21 mouse cellular contexts compared by ENCODE assay signal in the genomic region with DNA sequence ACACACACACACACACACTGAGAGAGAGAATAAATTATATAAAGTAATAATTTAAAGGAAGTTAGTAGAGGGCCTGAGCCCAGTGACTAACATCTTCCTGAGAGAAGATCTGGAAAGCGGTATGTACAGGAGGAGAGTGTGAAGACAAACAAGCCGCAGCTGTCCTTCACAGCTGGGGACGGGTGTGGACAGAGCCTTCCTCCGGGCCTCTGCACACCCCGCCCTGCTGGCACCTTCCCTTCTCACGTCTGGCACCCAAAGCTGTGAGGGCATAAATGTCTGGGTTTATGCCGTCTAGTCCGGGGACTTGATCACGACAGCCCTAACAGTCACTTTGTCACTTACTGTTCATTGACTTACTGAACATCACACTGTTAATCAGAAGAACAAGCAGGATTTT.
DNase-seq lines count a peak whose midpoint lies in the region; ATAC-seq and TF ChIP-seq lines count a peak whose summit lies in the region.
"Had no signal": no experiment of that assay in that cellular context is flagged by ENCODE, and none has a peak within 500 bp of the region (broad histone marks: within the 10 kb centered on the region; RNA-seq: fewer than 3 reads in every experiment).

No protein-coding gene starts in this region.

- no peak for TF ChIP-seq POLR2A in brain, embryonic 14.5 days (IDR thresholded peaks at IDR 0.05; ENCODE audit: borderline replicate concordance, extremely low read depth, insufficient read depth, insufficient read length, poor library complexity, severe bottlenecking)

- H3K27ac ChIP-seq in forebrain, embryonic 15.5 days (replicated peaks): peak overlapping the region; percentile 83
- H3K27ac ChIP-seq in forebrain, embryonic 12.5 days: no peak overlapping the region
- H3K27ac ChIP-seq in lung, postnatal 0 days (ENCODE audit: low read length): no peak overlapping the region
- no peak overlapping the region for H3K27ac ChIP-seq in kidney, embryonic 15.5 days
- H3K27ac ChIP-seq: embryonic facial prominence, embryonic 15.5 days; gastrocnemius, adult 2 months; hindbrain, embryonic 15.5 days had no signal

- no peak for TF ChIP-seq CTCF in lung, postnatal 0 days (IDR thresholded peaks at IDR 0.05)
- TF ChIP-seq CTCF in brain, embryonic 14.5 days (IDR thresholded peaks at IDR 0.05; ENCODE audit: borderline replicate concordance, extremely low read depth, insufficient read depth, insufficient read length): no peak

- peaks cover 25% of the 10 kb centered on the region for H3K4me1 ChIP-seq in forebrain, embryonic 15.5 days
- peaks cover 30% of the 10 kb centered on the region for H3K4me1 ChIP-seq in forebrain, embryonic 12.5 days
- no peaks in the 10 kb centered on the region for H3K4me1 ChIP-seq in lung, postnatal 0 days (ENCODE audit: insufficient read depth, low read depth, low read length)
- H3K4me1 ChIP-seq in kidney, embryonic 15.5 days: peaks cover 20% of the 10 kb centered on the region; the same call in 1 of the 2 replicates
- H3K4me1 ChIP-seq: embryonic facial prominence, embryonic 15.5 days; heart, embryonic 12.5 days had no signal

- no peak overlapping the region for H3K4me3 ChIP-seq in forebrain, embryonic 15.5 days
- H3K4me3 ChIP-seq in forebrain, embryonic 12.5 days (replicated peaks): no peak overlapping the region
- no peak overlapping the region for H3K4me3 ChIP-seq in lung, postnatal 0 days (ENCODE audit: low read depth, low read length)
- no peak overlapping the region for H3K4me3 ChIP-seq in kidney, embryonic 15.5 days (replicated peaks)
- H3K4me3 ChIP-seq: embryonic facial prominence, embryonic 15.5 days; erythroblast, embryonic 14.5 days; gastrocnemius, adult 2 months; heart, embryonic 12.5 days; hindbrain, embryonic 15.5 days had no signal

- H3K4me2 ChIP-seq in forebrain, embryonic 15.5 days (replicated peaks): no peak overlapping the region
- H3K4me2 ChIP-seq in forebrain, embryonic 12.5 days: no peak overlapping the region
- H3K4me2 ChIP-seq in lung, postnatal 0 days (replicated peaks; ENCODE audit: low read depth, low read length): no peak overlapping the region
- no peak overlapping the region for H3K4me2 ChIP-seq in kidney, embryonic 15.5 days
- H3K4me2 ChIP-seq: embryonic facial prominence, embryonic 15.5 days; heart, embryonic 12.5 days; hindbrain, embryonic 15.5 days had no signal

- H3K9me3 ChIP-seq in forebrain, embryonic 15.5 days: no peaks in the 10 kb centered on the region
- H3K9me3 ChIP-seq in forebrain, embryonic 12.5 days: no peaks in the 10 kb centered on the region
- H3K9me3 ChIP-seq in lung, postnatal 0 days (ENCODE audit: low read length): no peaks in the 10 kb centered on the region
- H3K9me3 ChIP-seq in kidney, embryonic 15.5 days (replicated peaks): no peaks in the 10 kb centered on the region
- H3K9me3 ChIP-seq: embryonic facial prominence, embryonic 15.5 days; heart, embryonic 12.5 days; hindbrain, embryonic 15.5 days had no signal

- no peaks in the 10 kb centered on the region for H3K27me3 ChIP-seq in forebrain, embryonic 15.5 days
- no peaks in the 10 kb centered on the region for H3K27me3 ChIP-seq in forebrain, embryonic 12.5 days
- H3K27me3 ChIP-seq in lung, postnatal 0 days (replicated peaks; ENCODE audit: insufficient read depth, low read length): no peaks in the 10 kb centered on the region
- no peaks in the 10 kb centered on the region for H3K27me3 ChIP-seq in kidney, embryonic 15.5 days
- H3K27me3 ChIP-seq: CH12.LX; embryonic facial prominence, embryonic 15.5 days; heart, embryonic 12.5 days; hindbrain, embryonic 15.5 days; Patski had no signal

- no peak for TF ChIP-seq EP300 in lung, postnatal 0 days (IDR thresholded peaks at IDR 0.05)

- peak; percentile 36; the same call in 1 of the 2 replicates for ATAC-seq in forebrain, embryonic 15.5 days (replicated peaks)
- no peak for ATAC-seq in forebrain, embryonic 12.5 days (ENCODE audit: low FRiP score)
- no peak; the same call in 1 of the 2 replicates for ATAC-seq in lung, postnatal 0 days
- ATAC-seq in kidney, embryonic 15.5 days (replicated peaks; ENCODE audit: low FRiP score): no peak
- ATAC-seq: activated CD4-positive, CD25-positive, alpha-beta regulatory T cell, adult 4 months; inflammation-experienced regulatory T-cells, adult 6 months; intestine, postnatal 0 days; Patski had no signal

- WGBS in forebrain, embryonic 15.5 days: 61% methylated on average over 9 of the region's 9 CpGs
- WGBS in forebrain, embryonic 12.5 days: 79% methylated on average over 9 of the region's 9 CpGs
- 51% methylated on average over 9 of the region's 9 CpGs for WGBS in lung, postnatal 0 days
- 52% methylated on average over 9 of the region's 9 CpGs for whole genome bisulfite sequencing in kidney, embryonic 15.5 days

- H3K9ac ChIP-seq in forebrain, embryonic 15.5 days (replicated peaks): no peak overlapping the region
- no peak overlapping the region for H3K9ac ChIP-seq in forebrain, embryonic 12.5 days
- H3K9ac ChIP-seq in lung, postnatal 0 days (replicated peaks; ENCODE audit: low read depth): no peak overlapping the region
- no peak overlapping the region for H3K9ac ChIP-seq in kidney, embryonic 15.5 days
- H3K9ac ChIP-seq: embryonic facial prominence, embryonic 15.5 days; heart, embryonic 12.5 days; hindbrain, embryonic 15.5 days had no signal

- DNase-seq in lung, postnatal 0 days (ENCODE audit: low spot score): peak; percentile 12
- DNase-seq in lung, postnatal 14 days: no peak
- peak; percentile 62 for DNase-seq in brain, embryonic 14.5 days (ENCODE audit: low read depth)
- DNase-seq: adrenal gland, postnatal 14 days; cerebellum, adult 18-20 months; cerebellum, adult 9-11 months; embryo, embryonic 11 days; gastrocnemius, adult 2 months; gastrocnemius, postnatal 25 days had no signal

- no peaks in the 10 kb centered on the region for H3K36me3 ChIP-seq in forebrain, embryonic 15.5 days
- no peaks in the 10 kb centered on the region for H3K36me3 ChIP-seq in forebrain, embryonic 12.5 days (replicated peaks)
- H3K36me3 ChIP-seq in lung, postnatal 0 days (ENCODE audit: insufficient read depth, low read length): no peaks in the 10 kb centered on the region
- no peaks in the 10 kb centered on the region for H3K36me3 ChIP-seq in kidney, embryonic 15.5 days
- H3K36me3 ChIP-seq: embryonic facial prominence, embryonic 15.5 days; heart, embryonic 12.5 days; hindbrain, embryonic 15.5 days had no signal
